Comparison of ENCODE assay signal across 26 mouse cellular contexts in genomic region chr11:87365120-87365519, GRCm38 (mm10). TPM values are rescaled to one million over a fixed set of nuclear protein-coding genes. Genes with fewer than 3 reads are reported as not detected.
"Had no signal": no experiment of that assay in that cellular context is flagged by ENCODE, and none has a peak within 500 bp of the region (broad histone marks: within the 10 kb centered on the region; RNA-seq: fewer than 3 reads in every experiment).

No protein-coding gene starts in this region.

- DNase-seq: gastrocnemius, adult 2 months; gastrocnemius, postnatal 10 days; gastrocnemius, postnatal 25 days; heart, adult 18-20 months; heart, postnatal 10 days; heart, postnatal 4 days; kidney, adult 11 months; kidney, adult 2 months; kidney, adult 9 months; kidney, postnatal 14 days; kidney, postnatal 36 days; layer of hippocampus, adult 9-11 months; layer of hippocampus, postnatal 36 days; left cerebral cortex, postnatal 4 days had no signal

- H3K27ac ChIP-seq: gastrocnemius, adult 2 months; heart, embryonic 10.5 days; hindbrain, embryonic 10.5 days; hindbrain, embryonic 12.5 days; hindbrain, embryonic 14.5 days; intestine, embryonic 15.5 days; kidney, embryonic 15.5 days; kidney, postnatal 0 days; limb, embryonic 13.5 days; limb, embryonic 15.5 days had no signal

- H3K36me3 ChIP-seq: heart, embryonic 10.5 days; heart, embryonic 12.5 days; hindbrain, embryonic 10.5 days; hindbrain, embryonic 12.5 days; intestine, embryonic 15.5 days; kidney, embryonic 15.5 days; limb, embryonic 13.5 days; limb, embryonic 15.5 days had no signal

- H3K27me3 ChIP-seq: heart, embryonic 12.5 days; hindbrain, embryonic 12.5 days had no signal

- H3K4me3 ChIP-seq: gastrocnemius, adult 2 months; heart, embryonic 10.5 days; heart, embryonic 12.5 days; hindbrain, embryonic 10.5 days; hindbrain, embryonic 12.5 days; intestine, embryonic 15.5 days; kidney, embryonic 15.5 days; limb, embryonic 13.5 days; limb, embryonic 15.5 days had no signal

- H3K4me1 ChIP-seq: heart, embryonic 10.5 days; heart, embryonic 12.5 days; hindbrain, embryonic 10.5 days; hindbrain, embryonic 12.5 days; intestine, embryonic 15.5 days; kidney, embryonic 15.5 days; limb, embryonic 13.5 days; limb, embryonic 15.5 days had no signal

- H3K9me3 ChIP-seq: heart, embryonic 10.5 days; hindbrain, embryonic 12.5 days; intestine, embryonic 15.5 days; kidney, embryonic 15.5 days; limb, embryonic 13.5 days; limb, embryonic 15.5 days had no signal

- H3K9ac ChIP-seq: heart, embryonic 12.5 days; hindbrain, embryonic 12.5 days; hindbrain, embryonic 14.5 days; intestine, embryonic 15.5 days; kidney, embryonic 15.5 days; limb, embryonic 13.5 days; limb, embryonic 15.5 days had no signal

- H3K4me2 ChIP-seq: heart, embryonic 12.5 days; hindbrain, embryonic 12.5 days; hindbrain, embryonic 14.5 days; intestine, embryonic 15.5 days; kidney, embryonic 15.5 days; limb, embryonic 13.5 days; limb, embryonic 15.5 days had no signal

- ATAC-seq: hindbrain, embryonic 16.5 days; inflammation-experienced regulatory T-cells, adult 6 months; intestine, embryonic 15.5 days had no signal

RNA-seq across cellular contexts. Expression of gene Tex14, which starts 39.7 kb away (rescaled TPM):
- polyA plus RNA-seq: hindbrain, embryonic 10.5 days had no signal
